Mouse (Mus musculus) neural tube, embryonic 13.5 days (tissue): ENCODE results near the gene Tuba1a. TPM values are rescaled to one million over a fixed set of nuclear protein-coding genes. Genes with fewer than 3 reads are reported as not detected.
"Not testable (repeated sequence)": the region's sequence is repeated elsewhere in the genome, so short reads cannot be mapped to it uniquely, and the experiment has no call there.

ENCODE experiments used
- ATAC-seq: fragments of 200-750 bp; cut with Nextera tagmentation; 2 replicates; pipeline ENCODE4 v1.8.0; 2017; ENCODE audit warnings: low read depth, mild to moderate bottlenecking, moderate TSS enrichment, moderate library complexity
- H3K27ac ChIP-seq: fragments of 300-500 bp; sonication (generic); replicated peaks from 2 replicates; pipeline ENCODE4 v1.5.1; 2015; ENCODE audit warnings: moderate library complexity, mild to moderate bottlenecking, inconsistent platforms
- H3K27me3 ChIP-seq: fragments of 300-500 bp; sonication (generic); 2 replicates; pipeline ENCODE4 v1.6.1; 2015; ENCODE audit warnings: mild to moderate bottlenecking, inconsistent platforms
- H3K36me3 ChIP-seq: fragments of 300-500 bp; sonication (generic); 2 replicates; pipeline ENCODE4 v1.6.1; 2015; ENCODE audit warnings: mild to moderate bottlenecking, inconsistent platforms
- H3K4me1 ChIP-seq: fragments of 300-500 bp; sonication (generic); replicated peaks from 2 replicates; pipeline ENCODE4 v1.6.1; 2015; ENCODE audit warnings: inconsistent platforms
- H3K4me2 ChIP-seq: fragments of 300-500 bp; sonication (generic); 2 replicates; pipeline ENCODE4 v1.6.1; 2015; ENCODE audit warnings: inconsistent platforms, mild to moderate bottlenecking, moderate library complexity
- H3K4me3 ChIP-seq: fragments of 300-500 bp; sonication (generic); 2 replicates; pipeline ENCODE4 v1.5.1; 2015; ENCODE audit warnings: mild to moderate bottlenecking, inconsistent platforms
- H3K9ac ChIP-seq: fragments of 300-500 bp; sonication (generic); 2 replicates; pipeline ENCODE4 v1.6.1; 2015; ENCODE audit warnings: moderate library complexity, mild to moderate bottlenecking, inconsistent platforms
- H3K9me3 ChIP-seq: fragments of 300-500 bp; sonication (generic); 2 replicates; pipeline ENCODE4 v1.6.1; 2016; ENCODE audit warnings: inconsistent platforms
- WGBS: fragments of 180-500 bp; shearing (Covaris S2); methylation state at CpG from one replicate; pipeline ENCODE4 v1.1.7; 2015; 5-methylcytosine and 5-hydroxymethylcytosine counted together
- polyA plus RNA-seq: library from polyadenylated mRNA; unstranded; fragments of >200 nt; fragmentation: Nextera tagmentation; extraction: Ambion mirVana; gene quantifications from 2 replicates; pipeline ENCODE4 v1.2.1, GENCODE M21; 2015

Tuba1a gene
- polyA plus RNA-seq, 1 experiment from 2014 or later: 14,228 TPM

- H3K4me2 ChIP-seq: peak overlapping the region; percentile 70
- H3K4me3 ChIP-seq: peak overlapping the region; percentile 39
- H3K4me1 ChIP-seq: peaks cover 22% of the 10 kb centered on the region
- no peaks in the 10 kb centered on the region for H3K27me3 ChIP-seq
- H3K36me3 ChIP-seq: peaks cover 15% of the 10 kb centered on the region
- 48% methylated on average over 6 of the region's 6 CpGs for WGBS
- no peak for ATAC-seq
- H3K9me3 ChIP-seq: no peaks in the 10 kb centered on the region
- peak overlapping the region; percentile 79 for H3K9ac ChIP-seq
- H3K27ac ChIP-seq: peak overlapping the region; percentile 71
Measured at GRCm38 (mm10) chr15:98948857-98949606, 4.5 kb downstream of the Tuba1a start.

DNA sequence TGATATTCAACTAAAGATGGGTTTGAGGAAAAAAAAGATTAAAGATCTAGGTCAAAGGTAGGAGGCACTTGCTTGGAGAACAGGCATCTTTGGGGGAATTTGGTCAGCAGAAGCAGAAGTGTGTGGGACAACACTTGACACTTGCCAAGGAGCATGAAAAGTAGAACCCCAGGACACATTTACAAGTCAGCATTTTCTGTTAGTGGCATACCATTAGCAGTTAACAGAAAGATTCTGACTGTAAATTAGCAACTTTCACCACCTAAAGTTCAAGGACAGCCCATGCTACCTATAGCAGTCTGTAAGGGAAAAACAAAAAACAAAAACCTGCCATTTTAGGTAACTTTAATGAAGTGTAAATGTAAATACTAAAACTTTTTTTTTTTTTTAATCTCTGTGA lies 5.1 kb downstream of the Tuba1a start:
- H3K27ac ChIP-seq: peak overlapping the region; percentile 71

GRCm38 (mm10) chr15:98947884-98948283 lies 5.6 kb downstream of the Tuba1a start:
- Histone ChIP-seq H3K4me1 (peaks cover 22% of the 10 kb centered on the region), H3K9me3 (no peaks in the 10 kb centered on the region), H3K27ac (peak overlapping the region; percentile 67), H3K27me3 (no peaks in the 10 kb centered on the region), H3K36me3 (peaks cover 15% of the 10 kb centered on the region), H3K9ac (peak overlapping the region; percentile 54), H3K4me3 (peak overlapping the region; percentile 39; the same call in 1 of the 2 replicates), H3K4me2 (peak overlapping the region; percentile 70)
- no peak for ATAC-seq
- 26% methylated on average over 3 of the region's 3 CpGs for WGBS

More for the DNA sequence above, 5.1 kb downstream of the Tuba1a start:
- Histone ChIP-seq H3K4me3 (peak overlapping the region; percentile 39; the same call in 1 of the 2 replicates), H3K36me3 (peaks cover 15% of the 10 kb centered on the region), H3K27me3 (no peaks in the 10 kb centered on the region), H3K4me2 (peak overlapping the region; percentile 70), H3K9ac (peak overlapping the region; percentile 79), H3K4me1 (peaks cover 22% of the 10 kb centered on the region), H3K9me3 (no peaks in the 10 kb centered on the region)
- no peak for ATAC-seq

- H3K36me3 ChIP-seq: 0 out of 2 replicates have a peak, but pooled peaks cover 3% of the 10 kb centered on the region
- no peak for ATAC-seq
Measured at GRCm38 (mm10) chr15:98943133-98943532, 10.4 kb downstream of the Tuba1a start.

DNA sequence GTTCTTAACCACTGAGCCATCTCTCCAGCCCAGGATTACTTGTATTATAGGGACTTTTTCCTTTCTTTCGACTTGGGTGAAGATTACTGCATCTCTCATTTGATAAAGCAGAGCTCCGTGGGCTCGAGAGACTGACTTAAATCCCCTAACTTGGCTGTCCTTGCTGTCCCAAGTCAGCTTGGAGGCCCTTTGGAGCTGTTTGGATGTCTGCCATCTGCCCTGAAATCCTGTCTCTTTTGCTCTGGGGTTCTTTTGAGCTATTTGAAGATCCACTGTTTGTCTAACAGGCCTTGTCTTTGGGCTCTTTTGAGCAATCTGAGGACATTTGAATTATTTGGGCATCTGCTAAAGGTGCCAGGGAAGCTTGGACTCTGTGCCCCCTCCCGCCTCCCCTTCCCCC lies 11.4 kb downstream of the Tuba1a start:
- 80% methylated on average over 4 of the region's 4 CpGs for WGBS
- no peak overlapping the region for H3K4me2 ChIP-seq
- ATAC-seq: no peak
- H3K27ac ChIP-seq: no peak overlapping the region
- H3K36me3 ChIP-seq: 0 out of 2 replicates have a peak, but pooled peaks cover 3% of the 10 kb centered on the region
- H3K9me3 ChIP-seq: no peaks in the 10 kb centered on the region
- no peaks in the 10 kb centered on the region for H3K27me3 ChIP-seq
- no peak overlapping the region for H3K4me3 ChIP-seq
- H3K4me1 ChIP-seq: no peaks in the 10 kb centered on the region
- H3K9ac ChIP-seq: no peak overlapping the region

More at GRCm38 (mm10) chr15:98943133-98943532, 10.4 kb downstream of the Tuba1a start:
- H3K4me2 ChIP-seq: no peak overlapping the region
- no peak overlapping the region for H3K4me3 ChIP-seq
- H3K27me3 ChIP-seq: no peaks in the 10 kb centered on the region
- 75% methylated on average over 4 of the region's 4 CpGs for WGBS
- peaks cover 5% of the 10 kb centered on the region for H3K4me1 ChIP-seq
- H3K9me3 ChIP-seq: no peaks in the 10 kb centered on the region
- H3K9ac ChIP-seq: no peak overlapping the region
- H3K27ac ChIP-seq: no peak overlapping the region

DNA sequence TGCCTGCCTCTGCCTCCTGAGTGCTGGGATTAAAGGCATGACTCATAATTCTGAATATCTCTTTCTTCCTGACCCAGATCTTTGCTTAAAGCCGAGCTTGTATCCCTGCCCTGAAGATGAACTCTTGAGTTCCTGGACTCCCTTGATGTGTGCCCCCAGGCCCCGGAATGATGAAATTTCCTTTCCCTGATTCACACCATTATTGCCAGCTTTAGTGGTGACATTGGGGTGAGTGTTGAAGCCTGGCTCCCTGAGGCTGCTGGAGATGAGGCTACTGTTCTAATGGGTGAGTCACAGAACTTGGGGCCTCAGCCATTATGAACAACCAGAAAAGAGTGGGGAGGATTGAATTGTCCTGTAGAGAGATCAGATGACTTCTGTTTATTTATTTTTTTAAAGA lies 12.0 kb downstream of the Tuba1a start:
- ATAC-seq: no peak
- no peak overlapping the region for H3K9ac ChIP-seq
- no peak overlapping the region for H3K4me3 ChIP-seq
- H3K27me3 ChIP-seq: no peaks in the 10 kb centered on the region
- H3K9me3 ChIP-seq: no peaks in the 10 kb centered on the region
- no peak overlapping the region for H3K4me2 ChIP-seq
- 0 out of 2 replicates have a peak, but pooled peaks cover 3% of the 10 kb centered on the region for H3K36me3 ChIP-seq
- 80% methylated on average over 2 of the region's 2 CpGs for WGBS
- no peaks in the 10 kb centered on the region for H3K4me1 ChIP-seq
- no peak overlapping the region for H3K27ac ChIP-seq

DNA sequence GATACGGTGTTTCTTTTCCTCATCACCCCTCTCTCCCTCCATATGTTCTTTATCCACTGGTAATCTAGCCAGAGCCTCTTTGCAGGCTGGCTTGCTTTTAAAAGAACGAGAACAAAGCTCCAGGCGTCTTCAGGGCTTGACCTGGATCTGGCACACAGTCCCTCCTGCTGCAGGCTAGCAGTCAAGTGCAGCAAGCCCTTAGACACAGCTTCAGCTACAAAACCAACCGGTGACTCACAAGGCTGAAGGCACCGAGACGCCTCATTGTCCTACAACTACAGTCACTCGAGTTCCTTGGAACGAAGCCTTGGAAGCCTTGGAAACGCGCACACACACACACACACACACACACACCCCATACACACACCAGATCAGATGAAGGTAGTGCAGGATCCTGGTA lies 12.7 kb downstream of the Tuba1a start:
- no peak overlapping the region for H3K27ac ChIP-seq
- no peak overlapping the region for H3K9ac ChIP-seq
- H3K4me3 ChIP-seq: no peak overlapping the region
- H3K9me3 ChIP-seq: no peaks in the 10 kb centered on the region
- ATAC-seq: no peak
- WGBS: 59% methylated on average over 10 of the region's 10 CpGs
- H3K36me3 ChIP-seq: 0 out of 2 replicates have a peak, but pooled peaks cover 3% of the 10 kb centered on the region
- H3K27me3 ChIP-seq: no peaks in the 10 kb centered on the region
- H3K4me1 ChIP-seq: peaks cover 5% of the 10 kb centered on the region
- H3K4me2 ChIP-seq: no peak overlapping the region

DNA sequence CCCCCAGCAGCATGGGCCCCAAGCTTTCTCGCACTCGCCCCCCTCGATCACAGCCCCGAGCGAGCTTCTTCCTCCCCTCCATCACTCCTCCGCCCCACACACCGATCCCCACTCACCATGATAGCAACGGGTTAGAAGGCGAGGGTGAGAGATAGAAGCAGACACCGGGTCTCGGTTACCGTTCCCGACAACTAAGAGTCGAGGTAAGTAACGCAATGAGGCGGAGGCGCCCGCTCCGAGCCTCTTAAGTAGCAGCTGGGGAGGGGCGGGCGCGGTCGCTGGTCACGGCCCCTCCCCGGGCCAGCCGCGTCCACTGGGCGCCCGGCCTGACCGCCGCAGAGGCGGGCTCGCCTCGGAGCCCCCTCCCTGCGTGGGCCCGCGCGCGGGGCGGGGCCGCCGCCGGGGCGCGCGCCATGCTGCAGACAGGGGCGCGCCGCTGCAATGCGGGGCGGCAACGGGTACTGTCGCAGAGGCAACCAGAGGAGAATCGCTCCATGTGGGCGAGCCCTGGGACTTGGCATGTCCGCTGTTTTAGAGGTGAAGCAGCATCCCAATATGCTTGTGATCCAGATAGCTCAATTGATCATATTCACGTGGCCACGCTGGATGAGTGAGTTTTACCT lies 19.2 kb downstream of the Tuba1a start, which contains the start of gene Tuba1b:
Gene Tuba1b, minus strand, starts transcription at position 349 of the 623 bp plus-strand sequence.
- Histone ChIP-seq H3K9ac (peak within 1 kb of the TSS; percentile 93), H3K27me3 (no peaks in the 10 kb centered on the region), H3K4me2 (peak within 1 kb of the TSS; percentile 98), H3K4me1 (peaks cover 30% of the 10 kb centered on the region), H3K9me3 (no peaks in the 10 kb centered on the region), H3K4me3 (peak within 1 kb of the TSS; percentile 62), H3K36me3 (peaks cover 11% of the 10 kb centered on the region), H3K27ac (peak within 1 kb of the TSS; percentile 97)
- peak; percentile 95 for ATAC-seq
- 0% methylated on average over 58 of the region's 58 CpGs for WGBS

DNA sequence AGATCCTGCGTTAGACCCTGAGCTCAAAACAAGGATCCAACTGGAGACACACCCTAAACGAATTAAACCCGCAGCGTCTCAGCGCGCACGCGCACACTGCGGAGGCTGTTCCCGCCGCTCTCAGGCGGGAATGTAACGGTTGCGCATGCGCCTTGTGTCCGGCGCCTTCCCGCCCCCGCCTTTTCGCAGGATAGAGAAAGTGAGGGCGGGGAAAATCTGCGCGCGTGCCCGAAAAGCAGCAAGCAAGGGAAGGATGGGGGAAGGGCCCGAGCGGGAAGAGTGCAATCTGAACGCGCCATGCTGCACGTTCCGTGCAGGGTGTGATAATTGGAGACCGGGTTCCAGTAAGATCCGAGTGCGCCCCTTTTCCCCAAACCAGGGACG lies 19.7 kb downstream of the Tuba1a start:
- ATAC-seq: peak; percentile 93
- Histone ChIP-seq H3K4me2 (peak overlapping the region; percentile 98), H3K4me1 (peaks cover 35% of the 10 kb centered on the region), H3K27ac (peak overlapping the region; percentile 97), H3K27me3 (no peaks in the 10 kb centered on the region), H3K9ac (peak overlapping the region; percentile 93), H3K9me3 (no peaks in the 10 kb centered on the region), H3K4me3 (peak overlapping the region; percentile 62), H3K36me3 (peaks cover 11% of the 10 kb centered on the region)
- under 1% methylated on average over 35 of the region's 35 CpGs for WGBS

DNA sequence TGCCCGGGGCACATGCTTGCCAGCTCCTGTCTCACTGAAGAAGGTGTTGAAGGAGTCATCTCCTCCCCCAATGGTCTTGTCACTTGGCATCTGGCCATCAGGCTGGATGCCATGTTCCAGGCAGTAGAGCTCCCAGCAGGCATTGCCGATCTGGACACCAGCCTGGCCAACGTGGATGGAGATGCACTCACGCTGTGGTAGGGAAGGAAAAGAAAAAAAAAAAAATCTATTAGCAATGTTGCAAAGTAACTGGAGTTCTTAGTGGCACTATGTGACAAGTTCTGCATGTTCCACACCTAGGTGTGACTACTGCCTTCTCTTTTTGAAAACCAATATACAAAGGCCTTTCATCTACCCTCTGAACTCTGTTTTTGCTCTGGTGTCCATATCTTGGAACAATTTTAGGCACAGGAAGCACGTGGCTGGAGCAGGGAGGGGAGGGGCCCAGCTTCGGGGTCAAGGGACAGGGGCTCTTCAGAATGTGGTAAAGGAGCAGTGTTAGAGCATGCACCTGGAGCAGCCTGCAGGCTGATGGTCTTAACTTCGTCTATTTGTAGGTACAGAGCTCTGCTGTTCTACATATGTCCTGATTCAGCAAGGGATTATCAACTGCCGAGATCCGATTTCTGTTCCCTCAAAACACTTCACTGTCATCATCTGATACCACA lies 20.4 kb downstream of the Tuba1a start:
- H3K27me3 ChIP-seq, H3K9me3 ChIP-seq: not testable (repeated sequence)
- Histone ChIP-seq H3K36me3 (peaks cover 11% of the 10 kb centered on the region), H3K4me3 (peak overlapping the region; percentile 62), H3K9ac (peak overlapping the region; percentile 93), H3K4me1 (peaks cover 37% of the 10 kb centered on the region), H3K4me2 (peak overlapping the region; percentile 98), H3K27ac (peak overlapping the region; percentile 97)
- 0 out of 2 replicates have a peak, but pooled peaks have one; percentile 21 for ATAC-seq
- 11% methylated on average over 8 of the region's 9 CpGs for WGBS

DNA sequence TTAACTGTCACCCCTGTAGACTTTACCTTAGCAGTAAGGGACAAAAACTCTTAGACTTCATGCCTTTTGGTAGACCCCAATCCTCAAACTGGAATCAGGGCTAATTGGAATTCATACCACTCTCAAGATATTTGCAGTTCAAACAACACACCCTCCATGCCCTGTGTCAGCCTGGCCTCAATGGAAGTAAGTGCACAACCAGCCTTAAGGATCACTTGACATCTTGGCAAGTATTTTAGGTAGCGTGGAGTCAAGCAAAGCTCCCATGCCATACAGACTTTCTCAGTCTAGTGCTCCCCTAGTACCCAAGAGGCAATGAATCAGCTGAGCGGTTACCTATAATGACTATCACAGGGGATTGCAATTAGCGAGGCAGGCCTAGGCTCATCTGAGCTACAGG lies 22.5 kb downstream of the Tuba1a start:
- peaks cover 11% of the 10 kb centered on the region for H3K36me3 ChIP-seq
- H3K4me2 ChIP-seq: peak overlapping the region; percentile 5; the same call in 1 of the 2 replicates
- no peaks in the 10 kb centered on the region for H3K27me3 ChIP-seq
- 70% methylated on average over 3 of the region's 3 CpGs for WGBS
- H3K4me1 ChIP-seq: peaks cover 33% of the 10 kb centered on the region
- H3K9ac ChIP-seq: no peak overlapping the region
- H3K4me3 ChIP-seq: no peak overlapping the region
- H3K9me3 ChIP-seq: no peaks in the 10 kb centered on the region
- ATAC-seq: no peak
- H3K27ac ChIP-seq: 0 out of 2 replicates have a peak overlapping the region, but pooled peaks have one; percentile 33
